Mouse (Mus musculus) midbrain, embryonic 12.5 days (tissue): ENCODE results near the gene Vps35l. TPM values are rescaled to one million over a fixed set of nuclear protein-coding genes. Genes with fewer than 3 reads are reported as not detected.

Experiments
- ATAC-seq: fragments of 200-750 bp; cut with Nextera tagmentation; 2 replicates; pipeline ENCODE4 v1.8.0; 2017; ENCODE audit warnings: low read depth, moderate TSS enrichment, moderate library complexity; ENCODE audit not compliant: low FRiP score
- H3K27ac ChIP-seq: fragments of 300-500 bp; sonication (generic); replicated peaks from 2 replicates; pipeline ENCODE4 v1.5.1; 2016; ENCODE audit warnings: mild to moderate bottlenecking
- H3K27me3 ChIP-seq: fragments of 300-500 bp; sonication (generic); 2 replicates; pipeline ENCODE4 v1.6.1; 2016; ENCODE audit warnings: mild to moderate bottlenecking
- H3K36me3 ChIP-seq: fragments of 300-500 bp; sonication (generic); 2 replicates; pipeline ENCODE4 v1.6.1; 2016
- H3K4me1 ChIP-seq: fragments of 300-500 bp; sonication (generic); 2 replicates; pipeline ENCODE4 v1.6.1; 2016
- H3K4me2 ChIP-seq: fragments of 300-500 bp; sonication (generic); replicated peaks from 2 replicates; pipeline ENCODE4 v1.6.1; 2016; ENCODE audit warnings: mild to moderate bottlenecking, moderate library complexity
- H3K4me3 ChIP-seq: fragments of 300-500 bp; sonication (generic); 2 replicates; pipeline ENCODE4 v1.5.1; 2016; ENCODE audit warnings: mild to moderate bottlenecking
- H3K9ac ChIP-seq: fragments of 300-500 bp; sonication (generic); replicated peaks from 2 replicates; pipeline ENCODE4 v1.6.1; 2016; ENCODE audit warnings: mild to moderate bottlenecking, moderate library complexity
- H3K9me3 ChIP-seq: fragments of 300-500 bp; sonication (generic); 2 replicates; pipeline ENCODE4 v1.6.1; 2016; ENCODE audit warnings: mild to moderate bottlenecking
- WGBS: fragments of 180-500 bp; shearing (Covaris S2); methylation state at CpG from one replicate; pipeline ENCODE4 v1.1.7; 2016; 5-methylcytosine and 5-hydroxymethylcytosine counted together
- polyA plus RNA-seq: library from polyadenylated mRNA; unstranded; fragments of >200 nt; fragmentation: Nextera tagmentation; extraction: Ambion mirVana; gene quantifications from 2 replicates; pipeline ENCODE4 v1.2.1, GENCODE M21; 2016

Vps35l gene
- polyA plus RNA-seq, 1 experiment from 2014 or later = 95.3 TPM

GRCm38 (mm10) chr7:118786091-118786490, 46.1 kb downstream of the Vps35l start:
- WGBS = 86% methylated on average over 6 of the region's 6 CpGs
- H3K4me2 ChIP-seq = no peak overlapping the region
- no peak overlapping the region for H3K27ac ChIP-seq
- no peaks in the 10 kb centered on the region for H3K9me3 ChIP-seq
- H3K27me3 ChIP-seq = no peaks in the 10 kb centered on the region
- H3K9ac ChIP-seq = no peak overlapping the region
- peaks cover 14% of the 10 kb centered on the region for H3K36me3 ChIP-seq
- no peak overlapping the region for H3K4me3 ChIP-seq
- ATAC-seq = no peak
- H3K4me1 ChIP-seq = no peaks in the 10 kb centered on the region

- Histone ChIP-seq H3K4me1 (no peaks in the 10 kb centered on the region), H3K27ac (no peak overlapping the region), H3K27me3 (no peaks in the 10 kb centered on the region), H3K9ac (no peak overlapping the region), H3K36me3 (peaks cover 18% of the 10 kb centered on the region), H3K4me3 (no peak overlapping the region), H3K9me3 (no peaks in the 10 kb centered on the region), H3K4me2 (no peak overlapping the region)
- ATAC-seq = no peak
- 91% methylated on average over 5 of the region's 5 CpGs for WGBS
These were observed 47.3 kb downstream of the Vps35l start for GRCm38 (mm10) chr7:118787326-118787725.

GRCm38 (mm10) chr7:118788481-118788880, 48.5 kb downstream of the Vps35l start:
- H3K4me2 ChIP-seq = no peak overlapping the region
- no peaks in the 10 kb centered on the region for H3K4me1 ChIP-seq
- no peak overlapping the region for H3K4me3 ChIP-seq
- no peak for ATAC-seq
- WGBS = 53% methylated on average over 7 of the region's 7 CpGs
- no peak overlapping the region; the same call in 1 of the 2 replicates for H3K27ac ChIP-seq
- no peaks in the 10 kb centered on the region for H3K9me3 ChIP-seq
- peaks cover 27% of the 10 kb centered on the region for H3K36me3 ChIP-seq
- no peak overlapping the region for H3K9ac ChIP-seq
- no peaks in the 10 kb centered on the region for H3K27me3 ChIP-seq

- Histone ChIP-seq H3K4me1 (no peaks in the 10 kb centered on the region), H3K27ac (no peak overlapping the region), H3K9me3 (no peaks in the 10 kb centered on the region), H3K36me3 (peaks cover 31% of the 10 kb centered on the region), H3K9ac (no peak overlapping the region), H3K4me3 (no peak overlapping the region), H3K4me2 (no peak overlapping the region), H3K27me3 (no peaks in the 10 kb centered on the region)
- ATAC-seq = no peak
- 80% methylated on average over 5 of the region's 5 CpGs for WGBS
These were observed 50.3 kb downstream of the Vps35l start for GRCm38 (mm10) chr7:118790292-118790691.

GRCm38 (mm10) chr7:118793899-118794298, 53.9 kb downstream of the Vps35l start:
- Histone ChIP-seq H3K27me3 (no peaks in the 10 kb centered on the region), H3K4me2 (no peak overlapping the region), H3K27ac (no peak overlapping the region), H3K4me3 (no peak overlapping the region), H3K9me3 (no peaks in the 10 kb centered on the region), H3K9ac (no peak overlapping the region), H3K36me3 (peaks cover 50% of the 10 kb centered on the region), H3K4me1 (no peaks in the 10 kb centered on the region)
- 87% methylated on average over 8 of the region's 8 CpGs for WGBS
- no peak for ATAC-seq

- Histone ChIP-seq H3K9me3 (no peaks in the 10 kb centered on the region), H3K4me2 (no peak overlapping the region), H3K27ac (no peak overlapping the region), H3K4me3 (no peak overlapping the region), H3K4me1 (no peaks in the 10 kb centered on the region), H3K27me3 (no peaks in the 10 kb centered on the region), H3K36me3 (peaks cover 56% of the 10 kb centered on the region), H3K9ac (no peak overlapping the region)
- no peak for ATAC-seq
- WGBS = 97% methylated on average over 8 of the region's 8 CpGs
These were observed 55.8 kb downstream of the Vps35l start for GRCm38 (mm10) chr7:118795779-118796178.

GRCm38 (mm10) chr7:118796838-118797237, 56.8 kb downstream of the Vps35l start:
- H3K36me3 ChIP-seq = peaks cover 56% of the 10 kb centered on the region
- no peak overlapping the region for H3K4me2 ChIP-seq
- 92% methylated on average over 9 of the region's 9 CpGs for WGBS
- no peaks in the 10 kb centered on the region for H3K9me3 ChIP-seq
- no peaks in the 10 kb centered on the region for H3K27me3 ChIP-seq
- H3K27ac ChIP-seq = no peak overlapping the region
- H3K4me1 ChIP-seq = no peaks in the 10 kb centered on the region
- no peak for ATAC-seq
- H3K4me3 ChIP-seq = no peak overlapping the region
- no peak overlapping the region for H3K9ac ChIP-seq

GRCm38 (mm10) chr7:118797600-118797999, 57.6 kb downstream of the Vps35l start:
- no peak overlapping the region for H3K4me3 ChIP-seq
- no peak overlapping the region for H3K9ac ChIP-seq
- no peaks in the 10 kb centered on the region for H3K9me3 ChIP-seq
- peaks cover 58% of the 10 kb centered on the region for H3K36me3 ChIP-seq
- H3K27ac ChIP-seq = no peak overlapping the region
- no peak overlapping the region for H3K4me2 ChIP-seq
- no peaks in the 10 kb centered on the region for H3K4me1 ChIP-seq
- H3K27me3 ChIP-seq = no peaks in the 10 kb centered on the region
- ATAC-seq = no peak
- WGBS = 88% methylated on average over 7 of the region's 7 CpGs

GRCm38 (mm10) chr7:118798105-118798570, 58.1 kb downstream of the Vps35l start:
- 89% methylated on average over 6 of the region's 6 CpGs for WGBS

GRCm38 (mm10) chr7:118800112-118800734, 60.2 kb downstream of the Vps35l start:
- Histone ChIP-seq H3K9ac (no peak overlapping the region), H3K27me3 (no peaks in the 10 kb centered on the region), H3K4me3 (no peak overlapping the region), H3K27ac (no peak overlapping the region), H3K36me3 (peaks cover 64% of the 10 kb centered on the region), H3K4me1 (peaks cover 4% of the 10 kb centered on the region; the same call in 1 of the 2 replicates), H3K9me3 (no peaks in the 10 kb centered on the region), H3K4me2 (no peak overlapping the region)
- WGBS = 94% methylated on average over 15 of the region's 15 CpGs
- ATAC-seq = no peak

More at GRCm38 (mm10) chr7:118798105-118798570, 58.1 kb downstream of the Vps35l start:
- ATAC-seq = no peak
- peaks cover 57% of the 10 kb centered on the region for H3K36me3 ChIP-seq
- no peaks in the 10 kb centered on the region for H3K27me3 ChIP-seq
- no peak overlapping the region for H3K27ac ChIP-seq
- no peaks in the 10 kb centered on the region for H3K4me1 ChIP-seq
- H3K4me2 ChIP-seq = no peak overlapping the region
- no peak overlapping the region for H3K4me3 ChIP-seq
- H3K9me3 ChIP-seq = no peaks in the 10 kb centered on the region
- no peak overlapping the region for H3K9ac ChIP-seq

GRCm38 (mm10) chr7:118801791-118802190, 61.8 kb downstream of the Vps35l start:
- Histone ChIP-seq H3K9ac (no peak overlapping the region), H3K9me3 (no peaks in the 10 kb centered on the region), H3K36me3 (peaks cover 60% of the 10 kb centered on the region), H3K4me3 (no peak overlapping the region), H3K27me3 (no peaks in the 10 kb centered on the region), H3K27ac (no peak overlapping the region), H3K4me2 (no peak overlapping the region), H3K4me1 (peaks cover 8% of the 10 kb centered on the region)
- 95% methylated on average over 3 of the region's 3 CpGs for WGBS
- no peak for ATAC-seq

GRCm38 (mm10) chr7:118803425-118803824, 63.4 kb downstream of the Vps35l start:
- WGBS = 93% methylated on average over 8 of the region's 8 CpGs
- Histone ChIP-seq H3K9ac (no peak overlapping the region), H3K9me3 (no peaks in the 10 kb centered on the region), H3K27me3 (no peaks in the 10 kb centered on the region), H3K27ac (no peak overlapping the region), H3K36me3 (peaks cover 56% of the 10 kb centered on the region), H3K4me3 (no peak overlapping the region), H3K4me1 (peaks cover 12% of the 10 kb centered on the region), H3K4me2 (no peak overlapping the region)
- ATAC-seq = no peak
